Mouse (Mus musculus) left cerebral cortex, adult 8-10 months (tissue): ENCODE data around the gene Chd4. TPM values are rescaled to one million over a fixed set of nuclear protein-coding genes. Genes with fewer than 3 reads are reported as not detected.
"Not testable (repeated sequence)": the region's sequence is repeated elsewhere in the genome, so short reads cannot be mapped to it uniquely, and the experiment has no call there.

Experiments
- DNase-seq, 2 experiments: peaks; one replicate each; pipeline ENCODE4 v3.0.0; 2022; ENCODE audit warnings: low spot score in 2 of 2
- total RNA-seq, 4 experiments: library from RNA; stranded (reverse); gene quantifications; 2 replicates each; pipeline ENCODE4 v1.2.4; 2022

The Chd4 gene
- 100 to 1,000 TPM; 161 to 176 (median 173) TPM for total RNA-seq

DNA sequence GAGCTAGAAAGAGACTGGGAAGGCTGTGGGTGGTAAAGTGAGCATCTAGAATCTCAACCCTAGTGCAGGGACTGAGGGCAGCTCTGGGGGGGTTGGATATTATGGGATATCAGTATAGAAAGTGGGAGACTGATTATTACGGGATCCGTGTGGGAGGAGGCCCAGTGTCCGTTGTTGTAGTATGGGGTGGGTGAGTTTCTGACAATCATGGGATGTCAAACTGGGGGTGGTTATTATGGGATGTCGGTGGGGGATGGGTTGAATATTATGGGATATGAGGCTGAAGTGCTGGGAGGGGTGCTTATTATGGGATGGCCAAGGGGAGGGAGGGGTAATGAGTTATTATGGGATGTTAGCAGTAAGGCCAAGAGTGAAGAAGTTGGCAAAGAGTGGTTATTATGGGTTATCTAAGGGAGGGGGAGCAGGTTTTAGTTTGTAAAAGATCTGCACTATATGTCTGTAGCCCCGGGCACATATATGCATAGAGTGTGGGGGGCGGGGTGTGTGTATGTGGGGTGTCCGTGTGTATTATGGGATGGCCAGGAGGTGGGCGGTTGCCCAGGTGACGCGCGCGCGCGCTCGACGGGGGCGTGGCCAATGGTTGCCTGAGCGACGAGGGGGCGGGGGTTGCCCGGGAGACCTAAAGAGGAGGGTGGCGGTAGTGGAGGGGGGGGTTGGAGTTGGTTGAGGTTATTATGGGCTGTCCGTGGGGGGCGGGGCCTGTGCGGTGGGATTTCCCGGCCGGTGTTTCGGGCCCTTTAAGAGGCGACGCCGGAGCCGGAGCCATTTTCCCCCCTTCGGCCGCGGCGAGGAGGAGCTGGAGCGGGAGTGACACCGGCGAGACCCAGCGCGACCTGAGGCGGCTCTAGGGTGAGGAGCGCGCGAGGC lies at the start of gene Chd4:
Gene Chd4 (plus strand): TSS at position 591 of the 888 bp plus-strand sequence.
- DNase-seq, result peak; percentile 81 to 96

DNA sequence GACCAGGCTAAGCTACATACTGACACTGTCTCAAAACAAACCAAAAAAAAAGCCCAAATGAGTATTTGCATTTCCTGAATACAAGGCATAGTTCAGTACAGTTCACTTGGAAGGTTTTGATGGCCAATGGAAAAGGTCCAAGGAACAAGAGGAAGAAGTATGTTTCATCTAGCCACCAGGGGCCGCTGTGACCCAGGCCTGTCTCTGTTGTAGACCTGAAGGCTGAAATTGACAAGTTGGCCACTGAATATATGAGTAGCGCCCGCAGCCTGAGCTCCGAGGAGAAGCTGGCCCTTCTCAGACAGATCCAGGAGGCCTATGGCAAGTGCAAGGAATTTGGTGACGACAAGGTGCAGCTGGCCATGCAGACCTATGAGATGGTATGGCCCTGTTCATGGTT lies 49.1 kb upstream of the Chd4 start:
- peak; percentile 45 to 46 for DNase-seq

DNA sequence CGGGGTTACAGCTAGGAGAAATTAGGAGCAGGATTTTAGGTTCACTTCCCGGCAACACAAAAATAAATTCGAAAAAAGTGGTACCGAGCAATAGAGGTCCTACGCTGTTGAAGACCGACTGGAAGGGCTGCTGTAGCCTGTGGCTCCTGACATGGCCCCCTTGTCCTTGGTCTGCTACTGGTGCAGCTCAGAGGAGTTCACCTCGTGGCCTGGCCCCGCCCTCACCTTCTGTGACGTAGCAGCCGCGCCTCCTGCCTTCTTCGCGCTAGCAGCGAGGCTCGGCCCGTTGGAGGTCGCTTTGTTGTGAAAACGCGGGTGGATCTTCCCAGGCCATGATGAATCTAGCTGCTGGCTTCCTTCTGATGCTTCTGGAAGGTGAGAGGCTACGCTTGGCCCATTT lies 46.1 kb upstream of the Chd4 start, which contains the start of gene Acrbp:
Gene Acrbp (plus strand): TSS at position 12 of the 400 bp plus-strand sequence.
- DNase-seq, result no peak

DNA sequence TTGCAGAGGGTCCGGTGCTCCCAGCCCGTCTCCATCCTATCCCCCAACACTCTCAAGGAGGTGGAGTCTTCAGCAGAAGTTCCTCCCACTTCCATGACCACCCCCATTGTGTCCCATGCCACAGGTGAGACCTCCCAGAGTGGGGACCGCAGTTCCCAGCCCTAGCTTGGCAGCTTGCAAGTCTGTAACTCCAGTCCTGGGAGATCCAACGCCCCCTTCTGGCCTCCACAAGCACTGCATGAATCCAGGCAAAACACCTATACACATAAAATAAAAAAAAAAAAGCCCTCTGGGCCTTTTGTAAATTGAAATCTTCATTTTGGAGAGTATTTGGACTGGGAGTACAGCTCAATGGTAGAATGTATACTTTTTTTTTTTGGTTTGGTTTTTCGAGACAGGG lies 44.5 kb upstream of the Chd4 start:
- no peak for DNase-seq

DNA sequence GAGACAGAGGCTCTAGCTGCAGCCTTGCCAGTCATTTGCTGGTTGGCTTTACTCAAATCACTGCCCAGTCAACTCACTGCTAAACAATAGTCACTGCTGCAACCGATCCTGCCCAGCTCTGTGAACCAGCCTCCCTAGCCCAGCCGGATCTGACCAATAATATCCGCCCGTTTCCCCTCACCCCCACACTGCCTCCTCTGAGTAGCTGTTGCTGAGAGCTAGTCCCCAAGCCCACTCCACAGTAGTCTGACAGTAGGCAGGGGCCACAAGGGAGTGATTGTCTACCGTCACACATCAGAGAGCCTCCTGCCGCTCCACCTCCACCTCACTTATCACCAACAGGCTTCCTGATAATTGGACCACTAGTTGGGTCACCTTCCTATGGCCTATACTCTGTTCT lies 34.3 kb upstream of the Chd4 start:
- DNase-seq, result no peak

DNA sequence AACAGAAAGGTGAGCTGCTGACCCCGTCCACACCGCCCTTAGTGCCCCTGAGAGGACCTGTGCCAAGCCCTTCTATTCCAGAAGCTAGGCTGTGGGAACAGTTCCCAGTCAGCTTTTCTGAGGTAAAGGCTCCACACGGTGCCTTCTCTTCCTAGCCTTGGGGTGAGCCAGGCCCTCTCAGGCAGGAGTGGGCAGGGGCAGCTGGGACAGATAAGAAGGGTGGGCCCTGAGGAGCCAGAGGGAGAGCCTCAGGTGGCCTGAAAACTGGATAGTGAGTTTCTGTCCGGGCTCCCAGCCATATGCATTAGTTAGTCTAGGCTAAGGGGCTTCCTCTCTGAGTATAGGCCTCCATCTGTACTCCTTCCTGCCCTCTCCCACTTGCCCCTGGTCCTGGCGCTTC lies 33.3 kb upstream of the Chd4 start:
- DNase-seq, result no peak

DNA sequence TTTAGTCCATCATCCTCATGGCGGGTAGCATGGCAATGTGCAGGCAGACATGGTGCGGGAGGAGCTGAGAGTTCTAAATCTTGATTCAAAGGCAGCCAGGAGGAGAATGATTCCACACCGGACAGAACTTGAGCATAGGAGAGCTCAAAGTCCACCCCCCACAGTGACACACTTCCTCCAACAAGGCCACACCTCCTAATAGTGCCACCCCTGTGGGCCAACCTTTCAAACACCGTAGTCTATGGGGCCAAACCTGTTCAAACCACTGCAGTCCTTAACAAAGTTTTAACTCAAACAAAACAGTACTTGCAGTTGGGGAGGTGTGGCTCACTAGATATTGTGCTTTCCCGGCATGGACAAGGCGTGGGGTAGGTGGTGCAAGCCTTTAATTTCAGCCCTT lies 31.9 kb upstream of the Chd4 start:
- DNase-seq, result no peak

DNA sequence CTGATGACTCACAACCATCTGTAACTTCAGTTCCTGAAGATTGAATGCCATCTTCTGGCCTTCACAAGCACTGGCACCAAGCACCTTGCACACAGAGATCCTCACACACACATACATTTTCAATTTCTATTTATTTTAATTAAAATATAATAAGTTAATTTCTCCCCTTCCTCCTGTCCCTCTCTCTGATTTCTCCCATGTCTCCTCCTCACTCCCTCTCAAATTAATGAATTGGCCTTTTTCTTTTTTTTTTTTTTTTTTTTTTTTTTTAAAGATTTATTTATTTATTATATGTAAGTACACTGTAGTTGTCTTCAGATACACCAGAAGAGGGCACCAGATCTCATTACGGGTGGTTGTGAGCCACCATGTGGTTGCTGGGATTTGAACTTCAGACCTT lies 30.6 kb upstream of the Chd4 start:
- not testable (repeated sequence) for DNase-seq

DNA sequence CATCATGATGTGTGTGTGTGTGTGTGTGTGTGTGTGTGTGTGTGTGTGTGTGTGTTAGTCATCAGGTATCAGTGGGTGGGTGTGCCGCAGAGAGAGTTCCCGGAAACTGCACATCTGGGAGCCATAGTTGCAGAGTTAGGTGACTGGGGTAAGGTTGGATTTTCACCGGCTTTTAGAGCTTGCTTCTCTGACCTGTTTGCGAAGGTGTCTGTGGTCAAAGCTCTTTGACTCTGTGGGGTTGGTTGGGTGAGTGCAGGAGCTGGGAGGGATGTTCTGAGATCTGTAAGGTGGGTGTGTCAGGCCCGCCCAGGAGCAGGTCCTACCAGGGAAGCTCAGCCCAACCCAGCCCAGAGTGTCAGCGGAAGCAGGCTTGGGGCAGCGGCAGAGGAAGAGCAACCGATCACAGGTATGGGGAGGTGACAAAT lies 28.2 kb upstream of the Chd4 start, which contains the start of gene Lpar5:
Gene Lpar5 (plus strand): TSS at position 350 of the 425 bp plus-strand sequence.
- no peak for DNase-seq

DNA sequence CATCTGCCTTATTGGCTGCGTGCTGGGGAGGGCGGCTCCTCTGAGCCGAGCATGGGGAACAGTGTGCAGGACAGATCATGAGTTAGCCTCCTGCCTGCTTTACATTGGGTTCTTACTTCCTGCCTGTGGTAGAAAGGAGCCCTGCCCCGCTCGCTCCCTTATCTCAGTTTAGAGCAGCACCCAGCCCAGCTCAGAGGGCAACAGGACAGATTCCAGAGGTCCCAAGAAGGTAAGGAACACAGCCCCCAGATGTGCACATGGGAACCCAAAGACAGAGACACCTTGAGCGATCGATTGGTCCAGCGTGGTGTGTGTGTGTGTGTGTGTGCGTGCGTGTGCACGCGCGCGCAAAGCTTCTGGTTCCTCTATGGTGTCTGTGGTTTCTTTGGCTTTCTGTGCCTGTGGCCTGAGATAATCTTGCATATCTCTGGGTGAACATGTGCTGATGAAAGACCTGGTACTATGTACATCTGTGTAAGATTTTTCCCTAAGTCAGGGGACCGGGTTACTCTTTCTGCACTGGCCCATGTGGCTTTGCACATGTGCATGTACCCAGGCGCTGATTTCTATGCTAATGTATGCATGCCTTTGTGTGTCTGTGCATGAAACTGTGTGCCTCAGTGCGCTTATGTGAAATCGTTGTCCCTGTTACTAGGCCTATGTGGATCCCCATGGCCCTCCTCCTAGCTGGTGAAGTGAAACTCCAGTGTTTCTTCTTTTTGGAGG lies 24.4 kb upstream of the Chd4 start:
- DNase-seq, result no peak

DNA sequence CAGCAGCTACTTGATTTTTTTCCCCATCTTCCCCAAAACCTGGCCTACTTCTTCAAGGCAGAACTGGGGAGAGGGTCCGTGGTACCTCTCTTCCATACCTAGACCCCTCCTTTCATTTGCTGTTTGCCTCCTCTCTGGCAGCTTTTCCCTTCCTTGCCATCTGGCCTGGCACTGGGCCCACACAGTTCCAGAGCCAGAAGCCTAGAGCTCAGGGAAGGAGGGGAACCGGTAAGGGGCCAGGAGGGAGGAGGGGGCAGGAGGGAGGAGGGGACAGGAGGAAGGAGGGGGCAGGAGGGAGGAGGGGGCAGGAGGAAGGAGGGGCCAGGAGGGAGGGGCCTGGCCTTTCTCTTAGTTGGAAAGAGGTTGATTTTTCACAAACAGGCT lies 23.9 kb upstream of the Chd4 start:
- no peak for DNase-seq

DNA sequence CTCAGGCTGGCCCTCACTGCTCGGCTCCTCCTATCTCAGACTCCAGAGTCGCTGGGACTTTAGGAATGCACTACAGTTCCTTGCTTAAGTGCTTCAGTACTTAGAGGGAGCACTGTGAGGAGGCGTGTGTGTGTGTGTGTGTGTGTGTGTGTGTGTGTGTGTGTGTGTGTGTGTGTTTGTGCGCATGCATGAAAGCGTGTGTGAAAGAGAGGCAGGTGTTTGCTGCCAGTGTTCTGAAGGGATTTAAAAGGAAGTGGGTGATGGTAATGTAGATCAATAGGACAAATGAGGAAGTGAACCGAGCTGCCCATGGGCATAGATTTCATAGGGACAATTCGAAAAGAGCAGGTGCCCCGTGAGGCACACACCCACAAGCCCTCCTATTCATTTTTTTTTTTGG lies 22.0 kb upstream of the Chd4 start:
- no peak for DNase-seq

DNA sequence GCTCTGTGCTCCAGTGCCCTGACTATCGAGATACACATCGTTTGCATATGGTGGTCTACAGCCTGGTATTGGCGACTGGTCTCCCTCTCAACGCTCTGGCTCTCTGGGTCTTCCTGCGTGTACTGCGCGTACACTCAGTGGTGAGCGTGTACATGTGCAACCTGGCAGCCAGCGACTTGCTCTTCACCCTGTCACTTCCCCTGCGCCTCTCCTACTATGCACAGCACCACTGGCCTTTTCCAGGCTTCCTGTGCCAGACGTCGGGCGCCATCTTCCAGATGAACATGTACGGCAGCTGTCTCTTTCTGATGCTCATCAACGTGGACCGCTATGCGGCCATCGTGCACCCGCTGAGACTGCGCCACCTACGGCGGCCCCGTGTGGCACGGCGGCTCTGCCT lies 14.4 kb upstream of the Chd4 start:
- DNase-seq, result no peak

DNA sequence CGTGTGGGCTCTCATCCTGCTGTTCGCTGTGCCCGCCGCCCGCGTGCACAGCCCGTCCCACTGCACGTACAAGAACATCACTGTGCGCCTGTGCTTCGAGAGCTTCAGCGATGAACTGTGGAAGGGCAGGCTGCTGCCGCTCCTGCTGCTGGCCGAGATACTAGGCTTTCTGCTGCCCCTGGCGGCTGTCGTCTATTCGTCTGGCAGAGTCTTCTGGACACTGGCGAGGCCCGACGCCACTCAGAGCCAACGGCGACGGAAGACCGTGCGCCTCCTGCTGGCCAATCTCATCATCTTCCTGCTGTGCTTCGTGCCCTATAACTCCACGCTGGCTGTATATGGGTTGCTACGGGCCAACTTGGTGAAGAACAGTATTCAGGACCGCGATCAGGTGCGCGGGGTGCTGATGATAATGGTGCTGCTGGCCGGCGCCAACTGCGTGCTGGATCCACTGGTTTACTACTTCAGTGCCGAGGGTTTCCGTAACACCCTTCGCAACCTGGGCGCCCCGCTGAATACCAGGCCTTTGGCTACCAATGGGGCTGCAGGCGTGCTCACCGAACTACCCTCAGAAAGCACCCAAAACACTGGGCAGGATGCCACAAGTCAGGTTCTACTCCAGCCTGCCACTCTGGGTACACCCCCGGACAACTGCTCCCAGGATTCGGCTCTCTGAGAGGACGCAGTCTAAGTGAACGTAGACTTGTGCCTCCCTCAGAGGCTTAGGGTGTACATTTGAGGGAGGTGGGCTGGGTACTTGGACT lies 13.8 kb upstream of the Chd4 start:
- DNase-seq, result peak; percentile 50 to 80

DNA sequence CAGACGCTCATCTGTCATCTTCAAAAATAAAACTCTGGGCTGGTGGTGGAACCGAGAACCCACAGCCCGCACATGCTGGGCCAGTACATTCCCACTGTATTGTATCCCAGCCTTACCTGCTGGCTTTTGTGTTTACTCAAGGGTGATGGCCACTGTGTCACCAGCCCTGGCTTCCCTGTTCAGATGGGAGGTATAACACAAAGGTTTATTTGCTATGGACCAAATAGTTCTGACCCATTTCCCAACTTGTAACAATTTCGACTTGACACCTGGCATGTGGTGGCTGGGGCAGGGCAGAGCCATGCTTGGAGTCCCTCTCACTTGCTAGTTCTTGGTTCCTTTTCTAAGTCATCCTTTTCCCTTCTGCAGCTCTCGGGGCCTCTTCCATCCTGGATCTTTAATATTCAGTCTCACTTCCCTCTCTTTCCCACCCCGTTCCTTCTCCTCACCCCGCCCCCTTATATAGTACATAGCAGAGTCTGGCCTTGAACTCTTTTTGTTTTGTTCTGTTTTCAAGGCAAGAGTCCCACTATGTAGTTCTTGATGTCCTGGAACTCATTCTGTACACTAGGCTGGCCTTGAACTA lies 12.9 kb upstream of the Chd4 start:
- no peak for DNase-seq

DNA sequence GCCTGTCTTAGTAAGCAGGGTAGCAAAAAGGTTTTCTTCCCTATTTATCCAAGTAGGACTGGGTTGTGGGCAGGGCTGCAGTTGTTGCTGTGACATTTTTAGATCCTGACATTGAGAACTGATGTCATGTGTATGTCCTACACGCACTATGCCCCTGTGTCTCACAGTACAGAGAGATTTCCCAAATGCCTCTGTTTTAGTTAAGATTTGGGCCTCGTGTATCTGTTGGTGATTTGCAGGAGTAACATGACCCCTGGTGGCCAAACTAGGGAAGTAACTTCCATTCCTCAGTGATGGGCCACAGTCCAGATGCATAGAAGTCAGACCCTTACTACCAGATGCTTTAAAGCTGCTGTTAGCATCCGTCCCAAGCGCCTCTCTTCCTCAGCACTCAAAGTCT lies 11.4 kb upstream of the Chd4 start:
- DNase-seq, result no peak

DNA sequence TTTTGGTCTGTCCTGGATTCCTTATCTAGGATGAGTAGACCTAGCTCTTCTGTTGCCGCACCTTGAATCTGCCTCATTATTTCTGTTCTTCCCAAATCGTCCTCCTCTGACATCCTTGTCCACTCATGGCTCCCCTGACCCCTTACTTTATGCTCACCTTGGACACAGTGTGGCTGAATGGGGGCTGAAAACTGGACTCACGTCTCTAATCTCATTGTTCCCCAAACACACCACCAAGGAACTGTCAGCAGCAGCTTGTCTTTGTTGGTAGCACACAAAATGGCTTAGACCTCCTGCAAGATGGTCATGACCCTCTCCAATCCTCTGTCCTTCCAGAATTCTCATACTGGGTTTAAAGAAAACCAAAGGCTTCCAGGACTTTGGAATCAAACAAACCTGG lies 7.8 kb upstream of the Chd4 start:
- no peak for DNase-seq

DNA sequence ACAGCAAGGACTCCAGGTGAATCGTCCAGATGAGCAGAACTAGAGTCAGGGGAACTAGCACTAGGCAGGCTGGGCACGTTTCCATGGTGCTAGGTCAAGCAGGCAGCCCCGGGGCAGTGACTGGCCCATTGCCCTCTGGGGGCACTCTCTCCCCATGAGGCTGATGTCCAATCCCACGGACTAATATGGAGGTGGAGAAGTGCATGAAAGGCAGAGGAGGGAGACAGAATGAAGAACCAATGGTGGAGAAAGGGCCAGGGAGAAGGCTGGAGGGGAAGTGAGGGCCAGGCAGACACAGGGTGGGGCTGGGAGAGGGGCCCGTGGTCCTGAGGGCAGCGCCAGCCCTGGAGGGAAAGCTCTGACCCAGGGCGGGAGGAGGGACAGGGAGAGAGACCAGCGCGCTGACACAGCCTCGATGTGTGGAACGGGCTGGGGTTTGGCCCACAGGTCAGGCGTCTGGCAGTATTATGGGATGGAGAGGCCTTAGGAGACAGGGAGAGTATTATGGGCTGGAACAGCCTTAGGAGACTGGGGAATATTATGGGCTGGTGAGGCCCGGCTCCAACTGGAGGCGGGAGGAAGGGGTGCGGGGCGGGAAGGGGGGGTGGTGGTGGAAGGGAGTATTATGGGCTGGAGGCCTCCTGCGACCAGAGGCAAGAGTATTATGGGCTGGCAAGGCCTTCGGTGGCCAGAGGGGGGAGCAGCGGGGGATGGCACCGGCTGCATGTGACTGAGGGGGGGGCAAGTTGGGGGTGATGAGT lies 7.0 kb upstream of the Chd4 start:
- DNase-seq, result peak; percentile 41 to 77

DNA sequence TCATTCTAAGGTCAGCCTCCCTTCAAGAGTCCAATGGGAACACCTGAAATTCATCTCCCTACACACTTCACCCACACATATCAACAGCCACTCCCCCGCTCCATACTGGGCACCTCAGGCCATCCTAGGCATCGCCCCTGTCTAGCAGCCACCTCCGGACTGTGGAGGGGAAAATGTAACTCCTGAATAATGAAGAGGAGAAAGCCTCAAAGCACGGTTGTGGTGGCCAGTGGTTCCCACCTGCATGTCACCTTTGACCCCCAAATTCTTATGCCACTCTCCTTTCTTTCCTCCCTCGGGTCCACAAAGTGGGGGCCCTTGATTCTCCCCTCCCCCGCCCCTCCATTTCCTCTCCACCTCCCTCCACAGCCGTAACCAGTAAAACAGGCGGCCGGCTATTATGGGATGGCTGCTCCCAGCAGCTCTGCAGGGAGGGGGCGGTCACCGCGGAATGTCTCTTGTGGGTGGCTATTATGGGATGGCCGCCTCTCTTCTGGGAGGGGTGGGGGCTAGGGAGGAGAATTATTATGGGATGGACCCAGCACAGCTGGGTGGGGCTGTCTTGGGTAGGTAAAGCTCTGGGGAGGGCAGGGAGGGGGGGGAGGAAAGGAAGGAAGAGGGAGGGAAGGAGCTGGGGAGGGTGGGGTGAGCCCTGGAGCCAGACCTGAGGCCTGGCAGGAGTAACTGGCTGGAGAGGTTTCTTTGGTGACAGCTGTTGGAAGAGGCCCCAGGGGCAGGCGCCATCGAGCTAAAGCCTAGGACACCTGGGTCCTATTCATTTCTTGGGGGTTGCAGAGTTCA lies 6.1 kb upstream of the Chd4 start:
- peak; percentile 54 to 93 for DNase-seq
